Mouse (Mus musculus) layer of hippocampus, postnatal 10 days (tissue): Measurements from ENCODE around the gene Pax2. TPM values are rescaled to one million over a fixed set of nuclear protein-coding genes. Genes with fewer than 3 reads are reported as not detected.

Source experiments
- DNase-seq, 2 experiments: peaks; one replicate each; pipeline ENCODE4 v3.0.0; 2021; ENCODE audit warnings: low spot score in 2 of 2
- total RNA-seq, 2 experiments: library from RNA; stranded (reverse); gene quantifications; 2 replicates each; pipeline ENCODE4 v1.2.3; 2021

Gene Pax2
- total RNA-seq, 2 experiments from 2014 or later, result 0.20 to 0.37 TPM

DNA sequence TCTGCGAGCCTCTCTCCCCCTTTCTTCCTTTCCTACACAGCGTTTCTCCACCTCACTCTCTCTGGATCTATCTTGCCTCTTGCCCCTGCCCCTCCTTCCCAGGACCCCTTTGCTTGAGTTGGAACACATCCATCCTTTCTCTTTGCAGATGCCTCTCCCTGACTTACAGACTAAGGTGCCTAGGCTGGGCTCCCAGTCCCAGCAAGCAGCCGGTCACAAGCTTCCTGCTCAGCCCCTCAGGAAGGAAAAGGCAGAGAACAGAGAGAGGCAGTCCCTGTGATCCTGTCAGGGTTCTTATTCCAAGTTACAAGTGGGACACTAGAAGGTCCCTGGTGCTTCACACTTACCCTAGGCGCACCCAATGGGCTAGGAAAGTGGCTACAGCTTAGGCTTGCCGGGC is 7.6 kb upstream of the Pax2 start:
- no peak for DNase-seq

DNA sequence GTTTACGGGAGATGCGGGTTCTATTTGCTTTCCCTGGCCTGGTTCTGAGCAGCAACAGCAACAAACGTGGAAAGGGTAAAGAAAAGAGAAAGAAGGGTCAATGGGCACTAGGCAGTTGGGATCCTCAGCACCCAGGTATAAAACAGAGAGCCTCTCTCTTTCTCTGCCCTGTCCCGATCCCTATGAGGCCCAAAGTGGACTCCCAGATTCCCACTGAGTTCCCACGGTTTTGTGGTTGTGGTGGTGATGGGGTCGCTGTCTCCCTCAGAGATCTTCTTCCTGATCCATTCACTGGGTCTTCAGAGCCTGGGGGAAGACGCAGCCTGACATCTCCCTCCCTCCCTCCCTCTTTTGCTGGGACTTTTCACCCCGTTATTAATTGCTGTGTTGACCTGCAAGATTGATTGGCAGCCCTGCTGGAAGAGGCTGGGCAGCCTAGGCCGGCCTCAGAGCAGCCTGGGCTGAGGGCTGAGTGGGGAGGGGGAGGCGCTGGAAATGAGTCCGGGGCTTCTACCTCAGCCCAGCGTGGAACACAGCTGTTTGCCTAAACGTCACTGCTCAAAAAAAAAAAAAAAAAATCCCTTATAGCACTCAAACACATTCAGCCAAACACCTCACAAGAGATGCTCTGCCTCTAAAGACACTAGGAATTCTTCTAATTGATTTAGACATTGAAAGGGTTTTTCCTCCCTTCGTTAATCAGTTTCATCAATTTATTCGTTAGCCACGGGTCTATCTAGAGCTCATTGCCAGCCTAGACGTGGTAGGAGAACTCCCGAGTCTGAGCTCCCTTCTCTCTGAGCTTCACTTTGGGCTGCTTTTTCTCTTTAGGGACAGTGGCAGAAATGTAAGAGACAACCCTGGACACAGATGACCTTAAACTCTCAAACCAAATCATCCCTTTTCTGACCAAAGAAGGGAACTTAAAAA is 6.5 kb upstream of the Pax2 start:
- no peak for DNase-seq

- DNase-seq, result no peak
Observed at GRCm38 (mm10) chr19:44750051-44751041, 5.5 kb upstream of the Pax2 start.

- DNase-seq, result no peak
Observed at GRCm38 (mm10) chr19:44751042-44751441, 4.8 kb upstream of the Pax2 start.

DNA sequence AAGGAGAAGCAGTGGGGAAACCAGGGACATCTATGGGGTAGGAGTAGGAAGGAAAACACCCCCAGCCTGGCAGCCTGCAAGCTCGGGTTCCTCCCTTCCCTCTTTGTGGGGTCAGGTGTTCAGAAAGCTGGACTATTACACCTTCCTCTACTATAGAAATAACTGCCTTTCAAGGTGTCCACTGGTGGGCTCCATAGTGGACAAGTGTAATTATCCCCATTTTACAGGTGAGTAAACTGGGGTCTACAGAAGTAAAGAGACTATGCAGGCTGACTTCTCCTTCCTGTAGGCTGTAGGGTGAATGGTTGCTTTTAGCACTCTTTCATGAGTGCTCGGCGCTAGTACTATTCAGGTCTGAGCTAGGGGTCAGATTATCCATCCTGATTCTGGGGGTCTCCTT is 4.3 kb upstream of the Pax2 start:
- no peak for DNase-seq

GRCm38 (mm10) chr19:44752056-44752940 is 3.5 kb upstream of the Pax2 start:
- no peak for DNase-seq

- no peak for DNase-seq
Observed at GRCm38 (mm10) chr19:44753361-44753760, 2.5 kb upstream of the Pax2 start.

GRCm38 (mm10) chr19:44754461-44755377 is 1.1 kb upstream of the Pax2 start:
- DNase-seq, result peak; percentile 65 to 78

DNA sequence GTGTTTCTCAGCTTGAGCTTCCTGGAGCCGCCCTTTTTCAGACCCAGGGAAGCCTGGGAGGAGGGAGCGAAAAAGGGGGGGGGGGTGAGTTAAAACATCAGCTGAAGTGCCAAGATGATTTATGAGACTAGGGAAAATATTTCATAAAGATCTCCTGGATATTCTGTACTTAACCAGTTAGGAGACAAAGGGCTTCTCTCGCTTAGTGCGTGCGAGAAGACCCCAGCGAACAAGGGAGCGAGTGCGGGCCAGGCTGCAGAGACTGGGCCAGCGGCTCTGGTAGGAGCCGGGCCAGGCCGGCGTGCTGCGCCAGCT is 510 bp upstream of the Pax2 start:
- no peak for DNase-seq

DNA sequence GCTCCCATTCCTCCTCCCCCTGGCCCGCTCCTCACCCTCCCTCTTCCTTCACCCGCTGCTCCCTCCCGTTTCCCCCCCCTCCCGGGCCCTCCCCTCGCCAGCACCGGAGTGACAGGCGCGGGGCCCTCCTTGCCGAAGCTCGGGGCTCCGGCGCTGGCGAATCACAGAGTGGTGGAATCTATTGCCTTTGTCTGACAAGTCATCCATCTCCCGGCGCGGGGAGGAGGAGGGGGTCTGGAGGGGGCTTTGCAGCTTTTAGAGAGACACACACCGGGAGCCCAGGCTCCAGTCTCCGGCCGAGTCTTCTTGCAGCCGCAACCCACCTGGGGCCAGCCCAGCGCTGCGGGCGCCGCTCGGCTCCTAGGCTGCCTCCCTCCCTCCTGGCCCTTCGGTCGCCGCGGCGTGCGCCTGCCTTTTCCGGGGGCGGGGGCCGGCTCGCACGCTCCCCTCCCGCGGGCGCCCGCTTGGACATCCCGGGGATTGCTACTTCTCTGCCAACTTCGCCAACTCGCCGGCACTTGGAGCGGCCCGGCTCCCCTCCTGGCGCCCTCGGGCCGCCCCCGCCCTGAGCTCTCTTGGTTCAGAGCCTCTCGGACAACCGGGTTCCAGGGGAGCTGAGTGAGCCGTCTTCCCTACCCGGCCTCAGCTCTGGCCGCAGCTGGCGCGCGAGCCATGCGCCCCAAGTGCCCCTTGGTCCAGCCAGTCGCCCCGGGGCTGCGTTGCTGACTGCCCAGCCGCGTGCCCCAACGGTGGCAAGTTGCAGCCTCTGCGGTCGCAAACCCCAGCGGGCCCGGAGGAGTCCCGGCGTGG is 781 bp downstream of the Pax2 start:
- no peak for DNase-seq

- DNase-seq, result no peak
Observed at GRCm38 (mm10) chr19:44757231-44757871, 1.5 kb downstream of the Pax2 start.

- no peak for DNase-seq
Observed at GRCm38 (mm10) chr19:44758846-44759245, 3.0 kb downstream of the Pax2 start.

GRCm38 (mm10) chr19:44759531-44760118 is 3.8 kb downstream of the Pax2 start:
- no peak for DNase-seq

GRCm38 (mm10) chr19:44760259-44761131 is 4.7 kb downstream of the Pax2 start:
- no peak for DNase-seq

GRCm38 (mm10) chr19:44762121-44762621 is 6.3 kb downstream of the Pax2 start:
- no peak for DNase-seq

DNA sequence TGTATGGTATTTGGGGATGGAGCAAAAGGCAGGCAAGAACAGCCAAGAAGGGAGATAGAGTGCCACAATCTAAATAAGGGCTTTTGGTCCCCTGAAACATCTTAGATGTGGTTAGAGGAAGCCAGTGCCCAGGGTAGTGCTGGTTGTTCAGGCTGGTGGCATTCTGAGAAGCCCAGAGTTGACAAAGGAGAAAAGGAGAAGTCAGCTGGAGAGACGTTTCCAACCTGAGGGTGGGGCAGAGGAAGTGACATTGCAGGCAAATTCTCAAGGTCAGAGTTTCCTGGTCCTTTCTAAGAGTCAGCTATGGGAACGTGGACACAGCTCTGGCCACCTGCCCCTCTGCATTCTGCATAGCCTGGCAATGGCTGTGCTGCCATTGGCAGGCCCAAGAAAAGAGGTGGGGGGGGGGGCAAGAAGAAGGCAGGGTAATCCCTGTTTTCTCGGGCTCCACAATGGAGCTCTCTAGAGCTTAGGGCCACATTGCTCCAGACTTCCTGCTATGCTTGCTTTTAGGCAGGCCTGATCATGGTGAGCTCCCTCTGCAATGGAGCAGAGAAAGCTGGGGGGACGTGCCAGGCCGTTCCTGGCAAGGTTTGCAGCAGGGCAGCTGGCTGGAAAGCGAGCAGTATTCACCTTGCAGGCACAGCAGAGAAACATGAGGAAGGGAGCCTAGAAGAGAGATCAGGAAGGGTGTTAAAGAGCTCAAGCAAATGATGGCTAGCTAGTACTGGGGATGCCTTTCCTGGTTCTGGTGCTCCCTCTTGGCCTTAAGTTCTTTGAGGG is 14.6 kb downstream of the Pax2 start:
- no peak for DNase-seq
